Mouse (Mus musculus) layer of hippocampus, adult 9-10 months (tissue): ENCODE measurements around the gene Cryge.

Source experiments
- DNase-seq: peaks from one replicate; pipeline ENCODE4 v3.0.0; 2022; ENCODE audit warnings: low spot score

Cryge gene

DNA sequence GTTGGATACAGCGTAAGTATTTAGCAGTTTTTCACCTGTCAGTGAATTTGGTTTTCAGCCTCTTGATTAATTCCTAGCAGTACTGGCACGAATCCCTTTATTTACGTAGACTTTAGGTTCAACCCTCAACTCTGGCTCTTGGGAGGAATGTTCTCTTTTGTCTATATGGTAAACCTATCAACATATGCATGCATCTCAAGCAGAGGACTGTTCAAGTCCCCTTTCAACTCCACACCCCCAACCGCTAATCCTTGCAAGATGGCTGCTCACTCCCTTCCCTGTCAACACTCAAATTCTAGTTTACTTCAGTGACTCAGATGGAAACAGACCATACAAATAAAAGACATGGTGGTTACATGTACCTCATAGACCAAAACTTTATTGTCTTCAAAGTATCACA lies 38.2 kb downstream of the Cryge start:
- no peak for DNase-seq

- DNase-seq, result peak; percentile 71
Measured at GRCm38 (mm10) chr1:65010153-65010552, 40.8 kb downstream of the Cryge start.

DNA sequence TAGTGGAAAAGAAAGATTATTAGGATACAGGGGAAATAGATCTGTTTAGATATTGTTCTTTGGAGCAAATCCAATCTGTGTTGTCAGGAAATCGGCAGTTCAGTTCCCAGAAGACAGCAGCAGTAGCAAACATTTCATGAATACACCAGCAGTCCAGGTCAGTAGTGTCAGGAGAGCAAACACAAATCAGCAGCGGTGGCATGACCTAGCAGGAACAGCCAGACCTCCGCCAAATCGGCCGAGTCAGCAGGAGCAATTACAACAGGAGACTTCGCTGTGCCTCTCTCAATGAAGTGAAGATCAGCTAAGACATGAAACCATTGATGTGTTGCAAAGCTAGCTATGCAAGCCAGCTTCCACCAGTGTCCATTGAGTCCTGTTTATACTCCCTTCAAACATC lies 45.4 kb downstream of the Cryge start:
- no peak for DNase-seq

GRCm38 (mm10) chr1:65004526-65004925 lies 46.4 kb downstream of the Cryge start:
- DNase-seq, result no peak
